Mouse (Mus musculus): Measurements from ENCODE around the gene Olfr1032.

GRCm38 (mm10) chr2:86045561-86045960, 40.2 kb downstream of the Olfr1032 start, which contains the start of gene Olfr1034:
- no peak for TF ChIP-seq CTCF (IDR thresholded peaks at IDR 0.05; ENCODE audit: extremely low read depth, insufficient read length, insufficient replicate concordance, low read depth, low read length)
- no peak for TF ChIP-seq POLR2A (IDR thresholded peaks at IDR 0.05; ENCODE audit: low read depth, low read length)
